Mouse (Mus musculus) frontal cortex, postnatal 14 days (tissue): ENCODE data around the gene Nudt8.

Source experiments
- DNase-seq, 2 experiments: peaks; one replicate each; pipeline ENCODE4 v3.0.0; 2022; ENCODE audit warnings: low spot score in 2 of 2

Nudt8 gene

GRCm38 (mm10) chr19:3986334-3986733 lies 14.0 kb upstream of the Nudt8 start, which contains the start of gene Acy3:
Gene Acy3, plus strand, starts transcription at chr19:3986570.
- DNase-seq: peak in 1 of 2 experiments; percentile 34

GRCm38 (mm10) chr19:3988066-3988465 lies 12.3 kb upstream of the Nudt8 start:
- DNase-seq: no peak

- no peak for DNase-seq
These were observed 11.6 kb upstream of the Nudt8 start for GRCm38 (mm10) chr19:3988750-3989149.

GRCm38 (mm10) chr19:3990804-3991203 lies 9.6 kb upstream of the Nudt8 start:
- no peak for DNase-seq

- DNase-seq: no peak
These were observed 8.8 kb upstream of the Nudt8 start for GRCm38 (mm10) chr19:3991562-3991961.

GRCm38 (mm10) chr19:3991966-3992365 lies 8.4 kb upstream of the Nudt8 start:
- no peak for DNase-seq

GRCm38 (mm10) chr19:3992416-3992815 lies 8.0 kb upstream of the Nudt8 start, which contains the start of gene Tbx10:
Gene Tbx10, plus strand, starts transcription at chr19:3992752.
- DNase-seq: no peak

GRCm38 (mm10) chr19:3994932-3995331 lies 5.4 kb upstream of the Nudt8 start:
- no peak for DNase-seq

GRCm38 (mm10) chr19:3995505-3995904 lies 4.9 kb upstream of the Nudt8 start:
- DNase-seq: no peak

GRCm38 (mm10) chr19:3996106-3996505 lies 4.3 kb upstream of the Nudt8 start:
- DNase-seq: no peak

- no peak for DNase-seq
These were observed 3.6 kb upstream of the Nudt8 start for GRCm38 (mm10) chr19:3996747-3997146.

- no peak for DNase-seq
These were observed 3.1 kb upstream of the Nudt8 start for GRCm38 (mm10) chr19:3997231-3997630.

GRCm38 (mm10) chr19:3998335-3998734 lies 2.0 kb upstream of the Nudt8 start:
- DNase-seq: no peak

- DNase-seq: no peak
These were observed 1.2 kb upstream of the Nudt8 start for GRCm38 (mm10) chr19:3999121-3999730.

- no peak for DNase-seq
These were observed 657 bp downstream of the Nudt8 start for GRCm38 (mm10) chr19:4000949-4001525.

GRCm38 (mm10) chr19:4001752-4002151 lies 1.4 kb downstream of the Nudt8 start:
- DNase-seq: no peak

GRCm38 (mm10) chr19:4003112-4003511 lies 2.7 kb downstream of the Nudt8 start, which contains the start of gene Doc2g:
Gene Doc2g, plus strand, starts transcription at chr19:4003313.
- no peak for DNase-seq

GRCm38 (mm10) chr19:4003641-4004040 lies 3.3 kb downstream of the Nudt8 start:
- no peak for DNase-seq

- DNase-seq: no peak
These were observed 4.0 kb downstream of the Nudt8 start for GRCm38 (mm10) chr19:4004331-4004730.

- DNase-seq: no peak
These were observed 4.7 kb downstream of the Nudt8 start for GRCm38 (mm10) chr19:4005091-4005490.

- DNase-seq: no peak
These were observed 5.6 kb downstream of the Nudt8 start for GRCm38 (mm10) chr19:4005971-4006370.

GRCm38 (mm10) chr19:4011086-4011485 lies 10.7 kb downstream of the Nudt8 start:
- DNase-seq: no peak

GRCm38 (mm10) chr19:4012432-4013022 lies 12.1 kb downstream of the Nudt8 start, which contains the start of gene Ndufv1:
Gene Ndufv1, minus strand, starts transcription at chr19:4012806.
- peak; percentile 96 to 98 for DNase-seq
